Mouse (Mus musculus) intestine, postnatal 0 days (tissue): ENCODE data around the gene Neu3. TPM values are rescaled to one million over a fixed set of nuclear protein-coding genes. Genes with fewer than 3 reads are reported as not detected.
A peak's percentile ranks its signal among the peaks of the same experiment; 100 is the strongest.

ENCODE experiments used
- ATAC-seq: fragments of 200-750 bp; cut with Nextera tagmentation; 2 replicates; pipeline ENCODE4 v1.8.0; 2017; ENCODE audit warnings: mild to moderate bottlenecking, moderate TSS enrichment, moderate library complexity
- H3K27ac ChIP-seq: fragments of 300-500 bp; sonication (generic); 2 replicates; pipeline ENCODE4 v1.5.1; 2014; ENCODE audit warnings: mild to moderate bottlenecking, low read depth, low read length, moderate library complexity
- H3K27me3 ChIP-seq: fragments of 300-500 bp; sonication (generic); replicated peaks from 2 replicates; pipeline ENCODE4 v1.6.1; 2014; ENCODE audit warnings: low read length, mixed read lengths; ENCODE audit not compliant: control insufficient read depth, insufficient read depth
- H3K36me3 ChIP-seq: fragments of 300-500 bp; sonication (generic); 2 replicates; pipeline ENCODE4 v1.6.1; 2014; ENCODE audit warnings: mild to moderate bottlenecking, moderate library complexity; ENCODE audit not compliant: control insufficient read depth, insufficient read depth
- H3K4me1 ChIP-seq: fragments of 300-500 bp; sonication (generic); replicated peaks from 2 replicates; pipeline ENCODE4 v1.6.1; 2014; ENCODE audit warnings: antibody characterized with exemption, low read length, mixed read lengths; ENCODE audit not compliant: control insufficient read depth, insufficient read depth
- H3K4me2 ChIP-seq: fragments of 300-500 bp; sonication (generic); replicated peaks from 2 replicates; pipeline ENCODE4 v1.6.1; 2014; ENCODE audit warnings: low read depth, mild to moderate bottlenecking, moderate library complexity
- H3K4me3 ChIP-seq: fragments of 300-500 bp; sonication (generic); 2 replicates; pipeline ENCODE4 v1.5.1; 2014; ENCODE audit warnings: low read depth, low read length
- H3K9ac ChIP-seq: fragments of 300-500 bp; sonication (generic); 2 replicates; pipeline ENCODE4 v1.6.1; 2014; ENCODE audit warnings: mild to moderate bottlenecking, low read depth, low read length
- H3K9me3 ChIP-seq: fragments of 300-500 bp; sonication (generic); 2 replicates; pipeline ENCODE4 v1.6.1; 2016; ENCODE audit warnings: mixed run types; ENCODE audit not compliant: control insufficient read depth
- CTCF ChIP-seq: sonication (generic); IDR thresholded peaks from 2 replicates; pipeline ENCODE4 v1.5.1; 2016; ENCODE audit warnings: low read depth, mild to moderate bottlenecking, control low read depth, antibody characterized with exemption, moderate library complexity
- WGBS: fragments of 180-500 bp; shearing (Covaris S2); extraction: QIAGEN DNeasy Blood & Tissue Kit; methylation state at CpG from one replicate; pipeline ENCODE4 v1.1.7; 2014; 5-methylcytosine and 5-hydroxymethylcytosine counted together
- polyA plus RNA-seq: library from polyadenylated mRNA; unstranded; fragments of >200 nt; fragmentation: Nextera tagmentation; extraction: Ambion mirVana; gene quantifications from 2 replicates; pipeline ENCODE4 v1.2.1, GENCODE M21; 2015

The Neu3 gene
- polyA plus RNA-seq, 1 experiment from 2014 or later = 2.5 TPM

GRCm38 (mm10) chr7:99864241-99865028, 36.2 kb upstream of the Neu3 start:
- H3K4me1 ChIP-seq = no peaks in the 10 kb centered on the region
- no peak overlapping the region for H3K4me3 ChIP-seq
- H3K27me3 ChIP-seq = no peaks in the 10 kb centered on the region
- no peak for TF ChIP-seq CTCF
- no peak overlapping the region for H3K4me2 ChIP-seq
- no peaks in the 10 kb centered on the region for H3K36me3 ChIP-seq
- no peaks in the 10 kb centered on the region for H3K9me3 ChIP-seq
- no peak overlapping the region for H3K9ac ChIP-seq
- no peak for ATAC-seq
- WGBS = 70% methylated on average over 11 of the region's 11 CpGs
- no peak overlapping the region for H3K27ac ChIP-seq

- no peak within 1 kb of the TSS for H3K4me2 ChIP-seq
- no peak within 1 kb of the TSS for H3K27ac ChIP-seq
- no peaks in the 10 kb centered on the region for H3K4me1 ChIP-seq
- no peak within 1 kb of the TSS for H3K9ac ChIP-seq
- 42% methylated on average over 7 of the region's 7 CpGs for WGBS
- TF ChIP-seq CTCF = no peak
- no peaks in the 10 kb centered on the region for H3K9me3 ChIP-seq
- H3K27me3 ChIP-seq = no peaks in the 10 kb centered on the region
- ATAC-seq = no peak
- no peaks in the 10 kb centered on the region for H3K36me3 ChIP-seq
- no peak within 1 kb of the TSS for H3K4me3 ChIP-seq
These were observed 35.1 kb upstream of the Neu3 start, which contains the start of gene Spcs2 for GRCm38 (mm10) chr7:99863362-99863761. Gene Spcs2 (minus strand): TSS chr7:99863462.

GRCm38 (mm10) chr7:99858813-99859585, 30.8 kb upstream of the Neu3 start, which contains the start of gene Xrra1:
Gene Xrra1 (plus strand): TSS chr7:99859116.
- Histone ChIP-seq H3K4me1 (0 out of 2 replicates have a peak, but pooled peaks cover 3% of the 10 kb centered on the region), H3K4me2 (peak within 1 kb of the TSS; percentile 64), H3K4me3 (peak within 1 kb of the TSS; percentile 82), H3K9ac (peak within 1 kb of the TSS; percentile 69), H3K27me3 (no peaks in the 10 kb centered on the region), H3K27ac (peak within 1 kb of the TSS; percentile 55), H3K9me3 (no peaks in the 10 kb centered on the region), H3K36me3 (peaks cover 8% of the 10 kb centered on the region)
- TF ChIP-seq CTCF = no peak
- ATAC-seq = peak; percentile 97
- WGBS = 0% methylated on average over 42 of the region's 42 CpGs

GRCm38 (mm10) chr7:99858175-99858812, 30.1 kb upstream of the Neu3 start:
- no peaks in the 10 kb centered on the region for H3K27me3 ChIP-seq
- H3K9me3 ChIP-seq = no peaks in the 10 kb centered on the region
- H3K9ac ChIP-seq = peak overlapping the region; percentile 69
- H3K4me3 ChIP-seq = peak overlapping the region; percentile 82
- peak; percentile 34; the same call in 1 of the 2 replicates for ATAC-seq
- TF ChIP-seq CTCF = no peak
- peak overlapping the region; percentile 64 for H3K4me2 ChIP-seq
- peak overlapping the region; percentile 55 for H3K27ac ChIP-seq
- 0 out of 2 replicates have a peak, but pooled peaks cover 3% of the 10 kb centered on the region for H3K4me1 ChIP-seq
- H3K36me3 ChIP-seq = peaks cover 11% of the 10 kb centered on the region
- under 1% methylated on average over 19 of the region's 19 CpGs for WGBS

GRCm38 (mm10) chr7:99856266-99856861, 28.1 kb upstream of the Neu3 start:
- no peak for TF ChIP-seq CTCF
- Histone ChIP-seq H3K4me3 (no peak overlapping the region), H3K4me1 (0 out of 2 replicates have a peak, but pooled peaks cover 3% of the 10 kb centered on the region), H3K27ac (no peak overlapping the region), H3K9ac (no peak overlapping the region), H3K4me2 (no peak overlapping the region), H3K27me3 (no peaks in the 10 kb centered on the region), H3K9me3 (no peaks in the 10 kb centered on the region), H3K36me3 (peaks cover 11% of the 10 kb centered on the region)
- 82% methylated on average over 14 of the region's 14 CpGs for WGBS
- no peak for ATAC-seq
